Mouse (Mus musculus) lung, embryonic 16.5 days (tissue): Measurements from ENCODE around the gene Slc25a21. TPM values are rescaled to one million over a fixed set of nuclear protein-coding genes. Genes with fewer than 3 reads are reported as not detected.

Source experiments
- ATAC-seq: fragments of 200-750 bp; cut with Nextera tagmentation; 2 replicates; pipeline ENCODE4 v1.8.0; 2017; ENCODE audit warnings: low read depth, mild to moderate bottlenecking, moderate library complexity
- H3K27ac ChIP-seq: fragments of 300-500 bp; sonication (generic); 2 replicates; pipeline ENCODE4 v1.5.1; 2014; ENCODE audit warnings: mild to moderate bottlenecking, control low read depth, low read length
- H3K27me3 ChIP-seq: fragments of 300-500 bp; sonication (generic); 2 replicates; pipeline ENCODE4 v1.6.1; 2014; ENCODE audit warnings: low read depth, low read length, mixed read lengths; ENCODE audit not compliant: control insufficient read depth, insufficient read depth
- H3K36me3 ChIP-seq: fragments of 300-500 bp; sonication (generic); 2 replicates; pipeline ENCODE4 v1.6.1; 2014; ENCODE audit warnings: low read length; ENCODE audit not compliant: control insufficient read depth, insufficient read depth
- H3K4me1 ChIP-seq: fragments of 300-500 bp; sonication (generic); replicated peaks from 2 replicates; pipeline ENCODE4 v1.6.1; 2014; ENCODE audit warnings: low read length, mixed read lengths; ENCODE audit not compliant: control insufficient read depth, insufficient read depth
- H3K4me2 ChIP-seq: fragments of 300-500 bp; sonication (generic); 2 replicates; pipeline ENCODE4 v1.6.1; 2014; ENCODE audit warnings: low read depth, low read length, control low read depth
- H3K4me3 ChIP-seq: fragments of 300-500 bp; sonication (generic); 2 replicates; pipeline ENCODE4 v1.5.1; 2014; ENCODE audit warnings: mild to moderate bottlenecking, low read length, control low read depth
- H3K9ac ChIP-seq: fragments of 300-500 bp; sonication (generic); 2 replicates; pipeline ENCODE4 v1.6.1; 2014; ENCODE audit warnings: low read length, control low read depth
- H3K9me3 ChIP-seq: fragments of 300-500 bp; sonication (generic); 2 replicates; pipeline ENCODE4 v1.6.1; 2016; ENCODE audit warnings: low read length; ENCODE audit not compliant: control insufficient read depth
- WGBS: fragments of 180-500 bp; shearing (Covaris S2); extraction: QIAGEN DNeasy Blood & Tissue Kit; methylation state at CpG from one replicate; pipeline ENCODE4 v1.1.7; 2014; 5-methylcytosine and 5-hydroxymethylcytosine counted together
- polyA plus RNA-seq: library from polyadenylated mRNA; unstranded; fragments of >200 nt; fragmentation: Nextera tagmentation; extraction: Ambion mirVana; gene quantifications from 2 replicates; pipeline ENCODE4 v1.2.1, GENCODE M21; 2015

Slc25a21 gene
- polyA plus RNA-seq, 1 experiment from 2014 or later, result 0.30 TPM

GRCm38 (mm10) chr12:57158266-57158665 is 39.0 kb downstream of the Slc25a21 start:
- 59% methylated on average over 3 of the region's 3 CpGs for WGBS
- no peak for ATAC-seq
- H3K4me1 ChIP-seq, result no peaks in the 10 kb centered on the region
- H3K9ac ChIP-seq, result no peak overlapping the region
- no peak overlapping the region for H3K4me2 ChIP-seq
- H3K36me3 ChIP-seq, result no peaks in the 10 kb centered on the region
- no peaks in the 10 kb centered on the region for H3K9me3 ChIP-seq
- H3K27me3 ChIP-seq, result no peaks in the 10 kb centered on the region
- no peak overlapping the region for H3K27ac ChIP-seq
- H3K4me3 ChIP-seq, result no peak overlapping the region

- Histone ChIP-seq H3K27ac (no peak overlapping the region), H3K36me3 (no peaks in the 10 kb centered on the region), H3K4me2 (no peak overlapping the region), H3K9ac (no peak overlapping the region), H3K27me3 (no peaks in the 10 kb centered on the region), H3K4me3 (no peak overlapping the region), H3K9me3 (no peaks in the 10 kb centered on the region), H3K4me1 (no peaks in the 10 kb centered on the region)
- 60% methylated on average over 1 of the region's 1 CpGs for WGBS
- ATAC-seq, result no peak
Observed at GRCm38 (mm10) chr12:57138937-57139336, 58.3 kb downstream of the Slc25a21 start.

GRCm38 (mm10) chr12:57137809-57138208 is 59.5 kb downstream of the Slc25a21 start:
- Histone ChIP-seq H3K9ac (no peak overlapping the region), H3K27ac (no peak overlapping the region), H3K36me3 (no peaks in the 10 kb centered on the region), H3K4me3 (no peak overlapping the region), H3K27me3 (no peaks in the 10 kb centered on the region), H3K4me2 (no peak overlapping the region), H3K9me3 (no peaks in the 10 kb centered on the region), H3K4me1 (no peaks in the 10 kb centered on the region)
- 47% methylated on average over 2 of the region's 2 CpGs for WGBS
- no peak for ATAC-seq

- Histone ChIP-seq H3K9me3 (no peaks in the 10 kb centered on the region), H3K27me3 (no peaks in the 10 kb centered on the region), H3K4me1 (no peaks in the 10 kb centered on the region), H3K27ac (no peak overlapping the region), H3K4me3 (no peak overlapping the region), H3K36me3 (no peaks in the 10 kb centered on the region), H3K9ac (no peak overlapping the region), H3K4me2 (no peak overlapping the region)
- ATAC-seq, result no peak
- WGBS, result 33% methylated on average over 8 of the region's 8 CpGs
Observed at GRCm38 (mm10) chr12:57118602-57119001, 78.7 kb downstream of the Slc25a21 start.

DNA sequence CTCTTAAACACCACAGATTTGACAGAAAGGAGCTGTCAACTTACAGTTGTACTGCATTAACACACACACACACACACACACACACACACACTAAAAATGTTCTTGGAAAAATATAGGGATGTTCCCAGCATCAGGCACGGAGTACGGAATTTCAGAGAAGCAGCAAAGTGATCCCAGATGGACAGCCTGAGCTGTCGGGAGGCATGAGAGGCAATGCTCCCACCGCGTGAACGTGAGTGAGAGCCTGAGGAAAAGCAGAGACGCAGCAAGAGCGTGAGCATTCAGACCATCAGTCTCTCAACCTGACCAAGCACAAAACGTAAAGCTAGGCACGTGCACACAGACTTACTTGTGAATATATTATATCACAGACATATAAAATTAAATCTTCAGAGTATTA is 81.8 kb downstream of the Slc25a21 start:
- H3K9ac ChIP-seq, result no peak overlapping the region
- 72% methylated on average over 10 of the region's 10 CpGs for WGBS

GRCm38 (mm10) chr12:57109363-57109762 is 87.9 kb downstream of the Slc25a21 start:
- Histone ChIP-seq H3K9ac (no peak overlapping the region), H3K4me1 (no peaks in the 10 kb centered on the region), H3K36me3 (no peaks in the 10 kb centered on the region), H3K27me3 (no peaks in the 10 kb centered on the region), H3K4me2 (no peak overlapping the region), H3K9me3 (no peaks in the 10 kb centered on the region), H3K4me3 (no peak overlapping the region), H3K27ac (no peak overlapping the region)
- 73% methylated on average over 4 of the region's 4 CpGs for WGBS
- no peak for ATAC-seq

More for the DNA sequence above, 81.8 kb downstream of the Slc25a21 start:
- Histone ChIP-seq H3K9me3 (no peaks in the 10 kb centered on the region), H3K4me1 (no peaks in the 10 kb centered on the region), H3K27ac (no peak overlapping the region), H3K4me2 (no peak overlapping the region), H3K27me3 (no peaks in the 10 kb centered on the region), H3K36me3 (no peaks in the 10 kb centered on the region), H3K4me3 (no peak overlapping the region)
- no peak for ATAC-seq

GRCm38 (mm10) chr12:57102322-57102721 is 95.0 kb downstream of the Slc25a21 start:
- no peaks in the 10 kb centered on the region for H3K4me1 ChIP-seq
- WGBS, result 71% methylated on average over 1 of the region's 1 CpGs
- H3K9me3 ChIP-seq, result no peaks in the 10 kb centered on the region
- H3K27me3 ChIP-seq, result no peaks in the 10 kb centered on the region
- no peak for ATAC-seq
- H3K4me3 ChIP-seq, result no peak overlapping the region
- no peaks in the 10 kb centered on the region for H3K36me3 ChIP-seq
- H3K4me2 ChIP-seq, result no peak overlapping the region
- H3K9ac ChIP-seq, result no peak overlapping the region
- H3K27ac ChIP-seq, result no peak overlapping the region

GRCm38 (mm10) chr12:57100549-57100948 is 96.7 kb downstream of the Slc25a21 start:
- no peaks in the 10 kb centered on the region for H3K9me3 ChIP-seq
- H3K9ac ChIP-seq, result no peak overlapping the region
- H3K27me3 ChIP-seq, result no peaks in the 10 kb centered on the region
- no peak for ATAC-seq
- no peaks in the 10 kb centered on the region for H3K4me1 ChIP-seq
- H3K4me3 ChIP-seq, result no peak overlapping the region
- H3K27ac ChIP-seq, result no peak overlapping the region
- H3K4me2 ChIP-seq, result no peak overlapping the region
- WGBS, result 81% methylated on average over 4 of the region's 4 CpGs
- H3K36me3 ChIP-seq, result no peaks in the 10 kb centered on the region

DNA sequence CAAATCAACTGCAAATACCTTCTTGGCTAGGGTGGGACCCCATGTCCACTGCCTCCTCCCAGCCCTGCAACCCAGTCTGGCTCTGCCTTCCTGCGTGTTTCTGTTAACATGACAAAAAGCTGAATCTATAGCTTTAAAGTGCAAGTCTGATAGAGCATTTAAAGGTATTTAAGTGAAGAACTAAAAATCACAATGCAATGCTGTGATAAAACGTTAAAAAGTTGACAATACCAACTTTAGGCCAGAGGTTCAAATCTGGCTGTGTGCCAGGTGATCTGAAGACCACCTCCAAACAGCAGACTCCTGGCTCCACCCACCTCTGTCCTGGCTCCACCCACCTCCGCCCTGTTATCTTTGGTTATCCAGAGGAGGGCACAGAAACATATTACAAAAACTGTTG is 98.2 kb downstream of the Slc25a21 start:
- 60% methylated on average over 3 of the region's 3 CpGs for WGBS
- no peaks in the 10 kb centered on the region for H3K9me3 ChIP-seq
- no peak overlapping the region for H3K27ac ChIP-seq
- no peak overlapping the region for H3K4me2 ChIP-seq
- no peak for ATAC-seq
- H3K4me1 ChIP-seq, result no peaks in the 10 kb centered on the region
- H3K27me3 ChIP-seq, result no peaks in the 10 kb centered on the region
- no peaks in the 10 kb centered on the region for H3K36me3 ChIP-seq
- H3K4me3 ChIP-seq, result no peak overlapping the region
- no peak overlapping the region for H3K9ac ChIP-seq

DNA sequence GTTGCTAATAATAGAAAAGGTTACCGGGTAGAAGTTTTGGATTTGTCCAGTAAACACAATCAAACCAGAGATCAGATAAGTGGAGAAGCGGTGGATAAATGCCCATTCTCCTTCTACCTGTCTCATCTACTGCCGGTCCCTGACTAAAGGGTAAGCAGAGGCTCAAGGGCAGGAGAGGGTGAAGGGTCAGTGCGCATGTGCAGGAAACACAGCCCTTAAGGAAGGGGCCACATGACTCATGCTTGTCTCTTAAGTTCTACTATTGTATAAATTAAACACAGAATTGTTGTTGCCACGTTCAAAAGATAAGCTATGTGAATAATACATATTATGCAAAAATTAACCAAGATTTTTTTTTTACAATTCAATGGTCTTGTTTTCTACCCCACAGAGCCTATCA is 98.9 kb downstream of the Slc25a21 start:
- 77% methylated on average over 5 of the region's 5 CpGs for WGBS
- no peak overlapping the region for H3K4me3 ChIP-seq

More for the DNA sequence above, 98.9 kb downstream of the Slc25a21 start:
- Histone ChIP-seq H3K36me3 (no peaks in the 10 kb centered on the region), H3K27ac (no peak overlapping the region), H3K4me1 (no peaks in the 10 kb centered on the region), H3K4me2 (no peak overlapping the region), H3K9ac (no peak overlapping the region), H3K9me3 (no peaks in the 10 kb centered on the region), H3K27me3 (no peaks in the 10 kb centered on the region)
- ATAC-seq, result no peak
